ENCODE assay signal across 24 mouse cellular contexts in the genomic region with DNA sequence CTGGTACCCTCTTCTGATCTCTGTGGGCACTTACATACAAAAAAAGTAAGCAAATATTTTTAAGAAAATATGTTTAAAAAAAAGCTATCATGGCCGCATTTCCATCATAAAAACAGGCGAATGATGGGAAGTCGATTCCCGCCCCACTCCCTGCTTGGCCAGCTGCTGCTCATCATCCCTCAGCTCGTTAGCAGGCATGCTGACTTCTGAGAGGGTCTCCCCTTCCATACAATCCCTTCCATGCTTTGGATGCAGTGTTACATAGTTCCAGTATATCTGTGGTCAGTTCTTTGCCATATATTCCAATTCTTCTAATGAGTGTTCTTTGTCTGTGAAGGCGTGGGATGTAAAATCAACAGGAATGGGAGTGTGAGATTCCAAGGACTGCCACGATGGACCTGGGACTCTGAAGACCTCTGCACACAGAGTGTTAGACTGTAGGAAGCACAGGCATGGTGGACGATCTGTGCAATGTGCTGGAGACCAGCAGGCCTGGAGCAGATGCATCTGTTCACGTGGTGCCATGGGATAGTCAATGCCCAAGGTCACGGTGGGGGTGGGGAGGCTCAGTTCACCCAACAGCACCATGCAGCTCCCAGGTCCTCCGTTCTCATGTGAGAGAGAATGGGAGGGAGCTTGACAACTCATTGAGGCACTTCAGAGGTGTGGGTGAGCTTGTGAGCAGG. TPM values are rescaled to one million over a fixed set of nuclear protein-coding genes. Genes with fewer than 3 reads are reported as not detected.
"Had no signal": no experiment of that assay in that cellular context is flagged by ENCODE, and none has a peak within 500 bp of the region (broad histone marks: within the 10 kb centered on the region; RNA-seq: fewer than 3 reads in every experiment).

No protein-coding gene starts in this region.

- H3K4me1 ChIP-seq: liver, embryonic 13.5 days; liver, embryonic 15.5 days; midbrain, embryonic 10.5 days; midbrain, embryonic 12.5 days; neural tube, embryonic 13.5 days; neural tube, embryonic 15.5 days had no signal

- H3K27ac ChIP-seq: liver, embryonic 13.5 days; liver, embryonic 15.5 days; midbrain, embryonic 10.5 days; midbrain, embryonic 12.5 days; neural tube, embryonic 13.5 days; neural tube, embryonic 15.5 days had no signal

- H3K9ac ChIP-seq: liver, embryonic 13.5 days; liver, embryonic 15.5 days; liver, postnatal 0 days; midbrain, embryonic 12.5 days; neural tube, embryonic 13.5 days; neural tube, embryonic 15.5 days had no signal

- H3K36me3 ChIP-seq: liver, embryonic 13.5 days; liver, embryonic 15.5 days; midbrain, embryonic 10.5 days; midbrain, embryonic 12.5 days; neural tube, embryonic 13.5 days; neural tube, embryonic 15.5 days had no signal

- H3K4me3 ChIP-seq: liver, embryonic 13.5 days; liver, embryonic 15.5 days; midbrain, embryonic 10.5 days; midbrain, embryonic 12.5 days; myocyte; neural tube, embryonic 13.5 days; neural tube, embryonic 15.5 days had no signal

- H3K4me2 ChIP-seq: liver, embryonic 11.5 days; liver, embryonic 13.5 days; liver, embryonic 15.5 days; midbrain, embryonic 12.5 days; neural tube, embryonic 13.5 days; neural tube, embryonic 15.5 days had no signal

- H3K9me3 ChIP-seq: liver, embryonic 13.5 days; liver, embryonic 15.5 days; midbrain, embryonic 10.5 days; midbrain, embryonic 12.5 days; neural tube, embryonic 13.5 days; neural tube, embryonic 15.5 days had no signal

- H3K27me3 ChIP-seq: liver, embryonic 13.5 days; liver, embryonic 15.5 days; neural tube, embryonic 13.5 days; neural tube, embryonic 15.5 days had no signal

- DNase-seq: liver; liver, embryonic 13.5 days; liver, postnatal 0 days; midbrain, embryonic 14.5 days; retina, postnatal 1 day; right cerebral cortex, adult 18-20 months; right cerebral cortex, postnatal 25 days; right cerebral cortex, postnatal 4 days; spleen, adult 18-20 months; thymus, adult 18-20 months; thymus, postnatal 14 days; thymus, postnatal 36 days had no signal

- ATAC-seq: liver, postnatal 0 days; midbrain, embryonic 16.5 days had no signal

RNA-seq across cellular contexts. Expression of gene Guca2b, which starts 42.7 kb away (rescaled TPM):
- total RNA-seq: megakaryocyte, adult 5-6 weeks; megakaryocyte-erythroid progenitor cell, adult 5-6 weeks had no signal
- polyA plus RNA-seq: liver, embryonic 13.5 days; liver, postnatal 0 days; midbrain, embryonic 10.5 days; midbrain, embryonic 12.5 days; midbrain, embryonic 14.5 days; midbrain, embryonic 16.5 days; myocyte; neural tube, embryonic 11.5 days; neural tube, embryonic 13.5 days; neural tube, embryonic 15.5 days; stomach, embryonic 14.5 days had no signal
